Mouse (Mus musculus): Measurements from ENCODE around the gene Gm5800. TPM values are rescaled to one million over a fixed set of nuclear protein-coding genes. Genes with fewer than 3 reads are reported as not detected.

Gene Gm5800
- not detected for total RNA-seq (2023)

DNA sequence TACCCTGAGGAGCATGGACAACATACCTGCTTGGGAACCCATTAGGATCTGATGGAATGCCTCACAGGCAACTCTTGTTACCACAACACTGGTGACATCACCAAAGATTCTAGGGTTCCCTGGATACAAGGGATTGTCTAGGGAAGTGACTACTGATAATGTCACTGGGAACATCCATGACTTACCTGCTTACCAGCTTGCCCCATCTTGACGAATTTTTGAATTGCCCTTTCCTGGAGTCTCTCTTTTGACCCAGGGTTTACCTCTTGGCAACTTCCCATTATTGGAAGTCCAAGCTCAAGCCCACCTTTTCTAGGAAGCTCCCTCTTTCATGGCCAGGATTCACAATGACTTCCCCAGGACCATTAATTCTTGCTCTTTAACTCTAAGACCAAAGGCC, at the start of gene Gm5800:
Gene Gm5800, minus strand, starts transcription at position 101 of the 400 bp plus-strand sequence.

GRCm38 (mm10) chr14:51695368-51695767, 21.6 kb downstream of the Gm5800 start, which contains the start of gene Gm17079:
Gm17079 (minus strand) TSS chr14:51695468.

Other genes starting within 250 kb of the Gm5800 start
- gene Gm5622, start 164.4 kb downstream of the Gm5800 start, total RNA-seq (2023): not detected
- not detected for gene Gm17175, start 143.1 kb downstream of the Gm5800 start, total RNA-seq (2023)
- not detected for gene Gm17174, start 125.0 kb downstream of the Gm5800 start, total RNA-seq (2023)
- not detected for gene Gm17078, start 105.9 kb downstream of the Gm5800 start, total RNA-seq (2023)
- gene Gm4181, start 81.5 kb downstream of the Gm5800 start, total RNA-seq (2023): not detected
- not detected for gene Gm17079, start 21.7 kb downstream of the Gm5800 start, total RNA-seq (2023)
- not detected for gene Ang4, start 56.4 kb upstream of the Gm5800 start, total RNA-seq (2023)
- not detected for gene AY358078, start 82.9 kb upstream of the Gm5800 start, total RNA-seq (2023)
- 10 to 100 TPM; 10.4 to 41.8 TPM for gene Ear6, start 136.5 kb upstream of the Gm5800 start, total RNA-seq (2023)
- 10 to 100 TPM; 16.2 to 17.2 TPM for gene Mettl17, start 167.7 kb upstream of the Gm5800 start, total RNA-seq (2023)
- under 1 TPM in 1 of 2 experiments, not detected in 1; 0.15 TPM for gene Slc39a2, start 175.7 kb upstream of the Gm5800 start, total RNA-seq (2023)
- 1 to 10 TPM; 1.3 to 3.4 TPM for gene Ndrg2, start 197.0 kb upstream of the Gm5800 start, total RNA-seq (2023)
- not detected for gene Tppp2, start 201.2 kb upstream of the Gm5800 start, total RNA-seq (2023)
- not detected for gene Rnase13, start 205.6 kb upstream of the Gm5800 start, total RNA-seq (2023)